Mouse (Mus musculus) lung, adult 2 months (tissue): ENCODE measurements around the gene Psmb7.

ENCODE experiments used
- CTCF ChIP-seq: fragments of 200-500 bp; IDR thresholded peaks from 2 replicates; pipeline ENCODE4 v1.5.1; 2011; ENCODE audit warnings: mild to moderate bottlenecking, low read length, control low read depth; ENCODE audit not compliant: insufficient read depth
- POLR2A ChIP-seq: fragments of 200-500 bp; IDR thresholded peaks from 2 replicates; pipeline ENCODE4 v1.6.1; 2011; ENCODE audit warnings: low read depth, mild to moderate bottlenecking, control low read depth, low read length, borderline replicate concordance; ENCODE audit errors: extremely low read depth

DNA sequence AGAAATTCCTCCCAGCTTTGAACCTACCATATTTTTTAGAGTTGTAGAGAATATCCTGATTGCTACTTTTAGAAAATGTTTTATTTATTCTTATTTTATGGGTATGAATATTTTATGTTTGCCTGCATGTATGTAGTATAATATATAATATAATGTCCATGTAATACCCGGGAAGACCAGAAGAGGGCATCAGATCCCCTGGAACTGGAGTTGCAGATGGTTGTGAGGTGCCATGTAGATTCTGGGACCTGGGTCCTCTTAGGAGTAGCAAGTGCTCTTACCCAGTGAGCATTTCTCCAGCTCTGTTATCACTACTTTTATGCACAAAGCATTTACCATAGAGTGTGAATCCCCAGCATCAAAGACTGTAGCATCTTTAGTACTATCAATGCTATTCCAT is 17.5 kb upstream of the Psmb7 start:
- TF ChIP-seq POLR2A = no peak
- 0 out of 2 replicates have a peak, but pooled peaks have one; percentile 8 for TF ChIP-seq CTCF
